Mouse (Mus musculus): ENCODE data around the gene Cdnf.

DNA sequence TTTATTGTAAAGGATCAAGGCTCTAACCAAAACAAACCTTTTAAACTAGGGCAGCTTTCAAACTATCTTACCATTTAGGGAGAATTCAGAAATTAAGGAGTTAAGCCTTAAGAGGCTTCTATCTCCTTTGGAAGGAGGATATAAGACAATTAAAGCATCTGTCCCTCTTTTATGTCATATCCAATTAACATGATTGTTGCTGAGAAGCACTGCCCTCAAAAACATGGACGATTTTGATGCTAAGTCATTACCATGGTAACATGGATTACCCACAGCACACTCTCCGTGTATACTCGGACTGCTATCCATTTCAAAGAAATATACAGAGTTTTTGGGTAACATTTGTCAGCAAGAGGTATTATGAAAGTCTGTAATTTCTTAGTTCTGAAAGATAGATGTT lies 23.0 kb upstream of the Cdnf start:
- no peak for TF ChIP-seq TAL1 (IDR thresholded peaks at IDR 0.05; ENCODE audit: low read length)
- no peak for TF ChIP-seq GATA1 (IDR thresholded peaks at IDR 0.05; ENCODE audit: low read length)

Measured in erythroblast, embryonic 14.5 days (primary cell).